Mouse (Mus musculus): Measurements from ENCODE around the gene Fndc3b. TPM values are rescaled to one million over a fixed set of nuclear protein-coding genes. Genes with fewer than 3 reads are reported as not detected.

The Fndc3b gene
- polyA plus RNA-seq, 1 experiment from 2014 or later = 10.5 TPM

- no peaks in the 10 kb centered on the region for H3K36me3 ChIP-seq (replicated peaks; ENCODE audit: control insufficient read depth, insufficient read depth, low read depth, low read length)
- H3K4me3 ChIP-seq (ENCODE audit: low read depth, low read length) = no peak overlapping the region
- H3K9me3 ChIP-seq (replicated peaks; ENCODE audit: control insufficient read depth, low read length) = no peaks in the 10 kb centered on the region
- H3K4me1 ChIP-seq (ENCODE audit: control insufficient read depth, insufficient read depth, low read length) = no peaks in the 10 kb centered on the region
- no peaks in the 10 kb centered on the region for H3K27me3 ChIP-seq (ENCODE audit: control insufficient read depth, insufficient read depth, low read length)
- no peak; the same call in 1 of the 2 replicates for ATAC-seq (replicated peaks; ENCODE audit: insufficient number of reproducible peaks, low FRiP score, low TSS enrichment, low read depth)
- no peak for DNase-seq (ENCODE audit: low spot score)
- H3K27ac ChIP-seq (replicated peaks; ENCODE audit: low read depth, low read length) = no peak overlapping the region
- no peak overlapping the region for H3K4me2 ChIP-seq (ENCODE audit: low read depth, low read length)
- 74% methylated on average over 5 of the region's 5 CpGs for WGBS
- H3K9ac ChIP-seq (replicated peaks; ENCODE audit: low read length) = no peak overlapping the region
These were observed 7.8 kb upstream of the Fndc3b start for GRCm38 (mm10) chr3:27718829-27719365.

GRCm38 (mm10) chr3:27713971-27714370 is 2.9 kb upstream of the Fndc3b start:
- Histone ChIP-seq H3K27me3 (ENCODE audit: control insufficient read depth, insufficient read depth, low read length) (no peaks in the 10 kb centered on the region), H3K4me2 (ENCODE audit: low read depth, low read length) (no peak overlapping the region), H3K4me3 (ENCODE audit: low read depth, low read length) (no peak overlapping the region), H3K27ac (replicated peaks; ENCODE audit: low read depth, low read length) (no peak overlapping the region), H3K4me1 (ENCODE audit: control insufficient read depth, insufficient read depth, low read length) (no peaks in the 10 kb centered on the region; the same call in 1 of the 2 replicates), H3K9ac (replicated peaks; ENCODE audit: low read length) (no peak overlapping the region), H3K36me3 (replicated peaks; ENCODE audit: control insufficient read depth, insufficient read depth, low read depth, low read length) (no peaks in the 10 kb centered on the region), H3K9me3 (replicated peaks; ENCODE audit: control insufficient read depth, low read length) (no peaks in the 10 kb centered on the region)
- 46% methylated on average over 4 of the region's 4 CpGs for WGBS
- no peak for DNase-seq (ENCODE audit: low spot score)
- ATAC-seq (replicated peaks; ENCODE audit: insufficient number of reproducible peaks, low FRiP score, low TSS enrichment, low read depth) = no peak

- H3K9ac ChIP-seq (replicated peaks; ENCODE audit: low read length) = no peak overlapping the region
- H3K36me3 ChIP-seq (replicated peaks; ENCODE audit: control insufficient read depth, insufficient read depth, low read depth, low read length) = no peaks in the 10 kb centered on the region
- no peaks in the 10 kb centered on the region; the same call in 1 of the 2 replicates for H3K4me1 ChIP-seq (ENCODE audit: control insufficient read depth, insufficient read depth, low read length)
- no peaks in the 10 kb centered on the region for H3K9me3 ChIP-seq (replicated peaks; ENCODE audit: control insufficient read depth, low read length)
- H3K27ac ChIP-seq (replicated peaks; ENCODE audit: low read depth, low read length) = no peak overlapping the region
- no peak overlapping the region for H3K4me3 ChIP-seq (ENCODE audit: low read depth, low read length)
- no peak overlapping the region for H3K4me2 ChIP-seq (ENCODE audit: low read depth, low read length)
- 57% methylated on average over 6 of the region's 6 CpGs for WGBS
- no peaks in the 10 kb centered on the region for H3K27me3 ChIP-seq (ENCODE audit: control insufficient read depth, insufficient read depth, low read length)
- ATAC-seq (replicated peaks; ENCODE audit: insufficient number of reproducible peaks, low FRiP score, low TSS enrichment, low read depth) (no peak), DNase-seq (ENCODE audit: low spot score) (no peak)
These were observed 1.3 kb upstream of the Fndc3b start for GRCm38 (mm10) chr3:27712421-27712820.

GRCm38 (mm10) chr3:27709906-27710647 is 1.0 kb downstream of the Fndc3b start:
- Histone ChIP-seq H3K4me2 (ENCODE audit: low read depth, low read length) (peak overlapping the region; percentile 77), H3K27me3 (ENCODE audit: control insufficient read depth, insufficient read depth, low read length) (no peaks in the 10 kb centered on the region), H3K27ac (replicated peaks; ENCODE audit: low read depth, low read length) (peak overlapping the region; percentile 94), H3K9me3 (replicated peaks; ENCODE audit: control insufficient read depth, low read length) (no peaks in the 10 kb centered on the region), H3K36me3 (replicated peaks; ENCODE audit: control insufficient read depth, insufficient read depth, low read depth, low read length) (no peaks in the 10 kb centered on the region), H3K4me1 (ENCODE audit: control insufficient read depth, insufficient read depth, low read length) (no peaks in the 10 kb centered on the region; the same call in 1 of the 2 replicates), H3K4me3 (ENCODE audit: low read depth, low read length) (peak overlapping the region; percentile 86), H3K9ac (replicated peaks; ENCODE audit: low read length) (peak overlapping the region; percentile 90)
- 1% methylated on average over 52 of the region's 86 CpGs for WGBS
- ATAC-seq (replicated peaks; ENCODE audit: insufficient number of reproducible peaks, low FRiP score, low TSS enrichment, low read depth) (peak; percentile 53), DNase-seq (ENCODE audit: low spot score) (peak; percentile 57)

GRCm38 (mm10) chr3:27709096-27709905 is 1.8 kb downstream of the Fndc3b start:
- Histone ChIP-seq H3K27me3 (ENCODE audit: control insufficient read depth, insufficient read depth, low read length) (no peaks in the 10 kb centered on the region), H3K27ac (replicated peaks; ENCODE audit: low read depth, low read length) (peak overlapping the region; percentile 94), H3K9ac (replicated peaks; ENCODE audit: low read length) (peak overlapping the region; percentile 90), H3K4me2 (ENCODE audit: low read depth, low read length) (peak overlapping the region; percentile 77), H3K36me3 (replicated peaks; ENCODE audit: control insufficient read depth, insufficient read depth, low read depth, low read length) (no peaks in the 10 kb centered on the region), H3K9me3 (replicated peaks; ENCODE audit: control insufficient read depth, low read length) (no peaks in the 10 kb centered on the region), H3K4me1 (ENCODE audit: control insufficient read depth, insufficient read depth, low read length) (no peaks in the 10 kb centered on the region; the same call in 1 of the 2 replicates), H3K4me3 (ENCODE audit: low read depth, low read length) (peak overlapping the region; percentile 86)
- WGBS = 1% methylated on average over 22 of the region's 22 CpGs
- ATAC-seq (replicated peaks; ENCODE audit: insufficient number of reproducible peaks, low FRiP score, low TSS enrichment, low read depth) (no peak), DNase-seq (ENCODE audit: low spot score) (peak; percentile 53)

- Histone ChIP-seq H3K36me3 (replicated peaks; ENCODE audit: control insufficient read depth, insufficient read depth, low read depth, low read length) (no peaks in the 10 kb centered on the region), H3K27ac (replicated peaks; ENCODE audit: low read depth, low read length) (no peak overlapping the region), H3K4me1 (ENCODE audit: control insufficient read depth, insufficient read depth, low read length) (no peaks in the 10 kb centered on the region; the same call in 1 of the 2 replicates), H3K27me3 (ENCODE audit: control insufficient read depth, insufficient read depth, low read length) (no peaks in the 10 kb centered on the region), H3K4me2 (ENCODE audit: low read depth, low read length) (peak overlapping the region; percentile 77), H3K9me3 (replicated peaks; ENCODE audit: control insufficient read depth, low read length) (no peaks in the 10 kb centered on the region), H3K9ac (replicated peaks; ENCODE audit: low read length) (peak overlapping the region; percentile 53), H3K4me3 (ENCODE audit: low read depth, low read length) (peak overlapping the region; percentile 86; the same call in 1 of the 2 replicates)
- no peak for ATAC-seq (replicated peaks; ENCODE audit: insufficient number of reproducible peaks, low FRiP score, low TSS enrichment, low read depth)
- no peak for DNase-seq (ENCODE audit: low spot score)
- WGBS = 33% methylated on average over 5 of the region's 5 CpGs
These were observed 2.5 kb downstream of the Fndc3b start for GRCm38 (mm10) chr3:27708581-27708980.

- Histone ChIP-seq H3K4me1 (ENCODE audit: control insufficient read depth, insufficient read depth, low read length) (no peaks in the 10 kb centered on the region; the same call in 1 of the 2 replicates), H3K4me3 (ENCODE audit: low read depth, low read length) (no peak overlapping the region), H3K27me3 (ENCODE audit: control insufficient read depth, insufficient read depth, low read length) (no peaks in the 10 kb centered on the region), H3K27ac (replicated peaks; ENCODE audit: low read depth, low read length) (no peak overlapping the region), H3K9ac (replicated peaks; ENCODE audit: low read length) (no peak overlapping the region), H3K36me3 (replicated peaks; ENCODE audit: control insufficient read depth, insufficient read depth, low read depth, low read length) (no peaks in the 10 kb centered on the region), H3K4me2 (ENCODE audit: low read depth, low read length) (no peak overlapping the region), H3K9me3 (replicated peaks; ENCODE audit: control insufficient read depth, low read length) (no peaks in the 10 kb centered on the region)
- 80% methylated on average over 6 of the region's 6 CpGs for WGBS
- no peak for ATAC-seq (replicated peaks; ENCODE audit: insufficient number of reproducible peaks, low FRiP score, low TSS enrichment, low read depth)
- DNase-seq (ENCODE audit: low spot score) = no peak
These were observed 5.3 kb downstream of the Fndc3b start for GRCm38 (mm10) chr3:27705761-27706160.
